Mouse (Mus musculus): ENCODE data around the gene Mthfr. TPM values are rescaled to one million over a fixed set of nuclear protein-coding genes. Genes with fewer than 3 reads are reported as not detected.
A peak's percentile ranks its signal among the peaks of the same experiment; 100 is the strongest.

Mthfr gene
- polyA plus RNA-seq, 2 experiments, result 7.0 to 9.2 TPM

GRCm38 (mm10) chr4:148056246-148056645, 17.4 kb downstream of the Mthfr start:
- WGBS (ENCODE audit: insufficient replicate concordance), result 80% methylated on average over 7 of the region's 7 CpGs
- H3K27me3 ChIP-seq (ENCODE audit: control insufficient read depth, insufficient read depth, low read length), result no peaks in the 10 kb centered on the region
- no peaks in the 10 kb centered on the region for H3K9me3 ChIP-seq (ENCODE audit: control insufficient read depth, low read length)
- no peak overlapping the region for H3K4me3 ChIP-seq (ENCODE audit: insufficient read depth in 1 of 2, low read depth in 2 of 2, low read length in 2 of 2)
- no peak for ATAC-seq (ENCODE audit: insufficient read depth)
- H3K9ac ChIP-seq (replicated peaks), result no peak overlapping the region
- H3K4me2 ChIP-seq (ENCODE audit: low read depth), result no peak overlapping the region
- no peak for TF ChIP-seq EP300 (IDR thresholded peaks at IDR 0.05; ENCODE audit: low read depth)
- no peak for TF ChIP-seq CTCF (IDR thresholded peaks at IDR 0.05; ENCODE audit: low read depth)
- H3K4me1 ChIP-seq (replicated peaks; ENCODE audit: control insufficient read depth in 2 of 2, insufficient read depth in 2 of 2, low read length in 1 of 2), result no peaks in the 10 kb centered on the region
- DNase-seq (ENCODE audit: low read depth in 3 of 3, low spot score in 3 of 3), result no peak
- H3K36me3 ChIP-seq (replicated peaks; ENCODE audit: control insufficient read depth, insufficient read depth, low read depth), result peaks cover 45% of the 10 kb centered on the region
- no peak overlapping the region for H3K27ac ChIP-seq

DNA sequence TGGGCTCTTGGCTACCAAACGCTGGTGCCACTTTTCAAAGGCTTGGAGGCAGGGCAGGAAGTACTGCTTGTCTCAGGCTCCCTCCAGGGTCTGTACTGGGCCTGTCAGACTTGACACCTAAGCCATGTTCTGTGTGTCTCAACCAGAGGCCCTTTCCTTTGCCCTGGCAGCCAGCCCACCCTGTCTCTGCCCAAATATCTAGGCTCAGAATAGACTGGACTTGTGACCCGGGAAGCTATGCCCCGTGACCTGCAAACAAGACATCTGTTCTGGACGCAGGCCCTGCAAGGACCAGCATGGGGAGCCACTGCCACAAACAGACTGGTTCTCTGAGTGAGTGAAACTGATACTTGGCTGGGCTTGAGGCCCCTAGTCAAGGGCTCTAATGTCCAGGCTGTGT, 17.9 kb downstream of the Mthfr start:
- WGBS (ENCODE audit: insufficient replicate concordance), result 81% methylated on average over 4 of the region's 4 CpGs
- DNase-seq (ENCODE audit: low read depth in 3 of 3, low spot score in 3 of 3), result no peak
- no peaks in the 10 kb centered on the region for H3K4me1 ChIP-seq (replicated peaks; ENCODE audit: control insufficient read depth in 2 of 2, insufficient read depth in 2 of 2, low read length in 1 of 2)

GRCm38 (mm10) chr4:148057661-148058209, 18.9 kb downstream of the Mthfr start:
- H3K9ac ChIP-seq (replicated peaks), result no peak overlapping the region
- H3K36me3 ChIP-seq (replicated peaks; ENCODE audit: control insufficient read depth, insufficient read depth, low read depth), result peaks cover 30% of the 10 kb centered on the region
- ATAC-seq (ENCODE audit: insufficient read depth) (no peak), DNase-seq (ENCODE audit: low read depth in 3 of 3, low spot score in 3 of 3) (no peak)
- no peak overlapping the region for H3K4me3 ChIP-seq (ENCODE audit: insufficient read depth in 1 of 2, low read depth in 2 of 2, low read length in 2 of 2)
- no peak overlapping the region for H3K4me2 ChIP-seq (ENCODE audit: low read depth)
- no peak overlapping the region for H3K27ac ChIP-seq
- peak; percentile 53 for TF ChIP-seq CTCF (IDR thresholded peaks at IDR 0.05; ENCODE audit: low read depth)
- TF ChIP-seq EP300 (IDR thresholded peaks at IDR 0.05; ENCODE audit: low read depth), result no peak
- no peaks in the 10 kb centered on the region for H3K4me1 ChIP-seq (replicated peaks; ENCODE audit: control insufficient read depth in 2 of 2, insufficient read depth in 2 of 2, low read length in 1 of 2)
- WGBS (ENCODE audit: insufficient replicate concordance), result 54% methylated on average over 5 of the region's 5 CpGs
- no peaks in the 10 kb centered on the region for H3K27me3 ChIP-seq (ENCODE audit: control insufficient read depth, insufficient read depth, low read length)
- H3K9me3 ChIP-seq (ENCODE audit: control insufficient read depth, low read length), result no peaks in the 10 kb centered on the region

More for the DNA sequence above, 17.9 kb downstream of the Mthfr start:
- no peaks in the 10 kb centered on the region for H3K9me3 ChIP-seq (ENCODE audit: control insufficient read depth, low read length)
- no peaks in the 10 kb centered on the region for H3K27me3 ChIP-seq (ENCODE audit: control insufficient read depth, insufficient read depth, low read length)
- H3K27ac ChIP-seq, result no peak overlapping the region
- no peak overlapping the region for H3K9ac ChIP-seq (replicated peaks)
- no peak for ATAC-seq (ENCODE audit: insufficient read depth)
- no peak overlapping the region for H3K4me2 ChIP-seq (ENCODE audit: low read depth)
- H3K36me3 ChIP-seq (replicated peaks; ENCODE audit: control insufficient read depth, insufficient read depth, low read depth), result peaks cover 39% of the 10 kb centered on the region
- no peak for TF ChIP-seq CTCF (IDR thresholded peaks at IDR 0.05; ENCODE audit: low read depth)
- TF ChIP-seq EP300 (IDR thresholded peaks at IDR 0.05; ENCODE audit: low read depth), result no peak
- H3K4me3 ChIP-seq (ENCODE audit: insufficient read depth in 1 of 2, low read depth in 2 of 2, low read length in 2 of 2), result no peak overlapping the region

GRCm38 (mm10) chr4:148058218-148058819, 19.4 kb downstream of the Mthfr start:
- 85% methylated on average over 9 of the region's 9 CpGs for WGBS (ENCODE audit: insufficient replicate concordance)
- TF ChIP-seq EP300 (IDR thresholded peaks at IDR 0.05; ENCODE audit: low read depth) (no peak), CTCF (IDR thresholded peaks at IDR 0.05; ENCODE audit: low read depth) (no peak)
- peaks cover 29% of the 10 kb centered on the region for H3K36me3 ChIP-seq (replicated peaks; ENCODE audit: control insufficient read depth, insufficient read depth, low read depth)

GRCm38 (mm10) chr4:148058993-148059392, 20.1 kb downstream of the Mthfr start:
- Histone ChIP-seq H3K4me3 (ENCODE audit: insufficient read depth in 1 of 2, low read depth in 2 of 2, low read length in 2 of 2) (no peak overlapping the region), H3K36me3 (replicated peaks; ENCODE audit: control insufficient read depth, insufficient read depth, low read depth) (peaks cover 23% of the 10 kb centered on the region), H3K4me2 (ENCODE audit: low read depth) (no peak overlapping the region), H3K27ac (no peak overlapping the region), H3K4me1 (replicated peaks; ENCODE audit: control insufficient read depth in 2 of 2, insufficient read depth in 2 of 2, low read length in 1 of 2) (no peaks in the 10 kb centered on the region), H3K27me3 (ENCODE audit: control insufficient read depth, insufficient read depth, low read length) (no peaks in the 10 kb centered on the region), H3K9me3 (ENCODE audit: control insufficient read depth, low read length) (no peaks in the 10 kb centered on the region), H3K9ac (replicated peaks) (no peak overlapping the region)
- DNase-seq (ENCODE audit: low read depth in 3 of 3, low spot score in 3 of 3) (no peak), ATAC-seq (ENCODE audit: insufficient read depth) (no peak)
- TF ChIP-seq EP300 (IDR thresholded peaks at IDR 0.05; ENCODE audit: low read depth) (no peak), CTCF (IDR thresholded peaks at IDR 0.05; ENCODE audit: low read depth) (no peak)
- 81% methylated on average over 6 of the region's 6 CpGs for WGBS (ENCODE audit: insufficient replicate concordance)

More at GRCm38 (mm10) chr4:148058218-148058819, 19.4 kb downstream of the Mthfr start:
- H3K27me3 ChIP-seq (ENCODE audit: control insufficient read depth, insufficient read depth, low read length), result no peaks in the 10 kb centered on the region
- no peak overlapping the region for H3K9ac ChIP-seq (replicated peaks)
- H3K27ac ChIP-seq, result no peak overlapping the region
- H3K9me3 ChIP-seq (ENCODE audit: control insufficient read depth, low read length), result no peaks in the 10 kb centered on the region
- no peaks in the 10 kb centered on the region for H3K4me1 ChIP-seq (replicated peaks; ENCODE audit: control insufficient read depth in 2 of 2, insufficient read depth in 2 of 2, low read length in 1 of 2)
- no peak overlapping the region for H3K4me2 ChIP-seq (ENCODE audit: low read depth)
- H3K4me3 ChIP-seq (ENCODE audit: insufficient read depth in 1 of 2, low read depth in 2 of 2, low read length in 2 of 2), result no peak overlapping the region
- ATAC-seq (ENCODE audit: insufficient read depth) (no peak), DNase-seq (ENCODE audit: low read depth in 3 of 3, low spot score in 3 of 3) (no peak)

Measured in liver, embryonic 14.5 days (tissue).